Mouse (Mus musculus): ENCODE data around the gene Abcc3. TPM values are rescaled to one million over a fixed set of nuclear protein-coding genes. Genes with fewer than 3 reads are reported as not detected.

Gene Abcc3
- polyA plus RNA-seq, 1 experiment: 1.9 TPM

DNA sequence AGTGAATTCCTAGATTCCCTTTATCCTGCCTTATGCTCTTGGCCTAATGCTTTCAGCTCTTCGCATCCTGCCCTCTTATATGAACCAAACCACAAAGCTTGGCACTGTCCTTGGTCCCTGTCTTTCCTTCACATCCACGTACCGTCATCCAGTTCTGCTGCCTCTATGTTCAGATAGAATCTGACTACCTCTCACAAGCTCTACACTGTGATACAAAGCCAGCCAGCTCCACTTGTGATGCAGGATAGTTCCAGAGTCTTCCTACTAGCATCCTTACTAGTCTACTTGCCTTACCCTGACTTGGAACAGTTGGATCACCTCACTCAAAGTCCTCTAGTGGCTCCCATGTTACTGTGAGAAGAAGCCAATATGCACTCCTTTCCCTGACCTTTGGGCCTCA is 62.6 kb downstream of the Abcc3 start:
- no peak for TF ChIP-seq CTCF (IDR thresholded peaks at IDR 0.05; ENCODE audit: borderline replicate concordance, insufficient read depth, low read length)
- TF ChIP-seq POLR2A (IDR thresholded peaks at IDR 0.05; ENCODE audit: low read depth, low read length): no peak
- Histone ChIP-seq H3K4me3 (ENCODE audit: insufficient read depth, low read length) (no peak overlapping the region), H3K27ac (ENCODE audit: insufficient read depth, low read length) (no peak overlapping the region), H3K4me1 (ENCODE audit: control insufficient read depth, insufficient read depth, low read length) (peaks cover 20% of the 10 kb centered on the region)

GRCm38 (mm10) chr11:94329270-94329891 is 63.4 kb downstream of the Abcc3 start:
- Histone ChIP-seq H3K27ac (ENCODE audit: insufficient read depth, low read length) (no peak overlapping the region), H3K4me1 (ENCODE audit: control insufficient read depth, insufficient read depth, low read length) (peaks cover 18% of the 10 kb centered on the region), H3K4me3 (ENCODE audit: insufficient read depth, low read length) (peak overlapping the region; percentile 64; the same call in 1 of the 2 replicates)
- no peak for TF ChIP-seq POLR2A (IDR thresholded peaks at IDR 0.05; ENCODE audit: low read depth, low read length)
- TF ChIP-seq CTCF (IDR thresholded peaks at IDR 0.05; ENCODE audit: borderline replicate concordance, insufficient read depth, low read length): peak; percentile 42; the same call in 1 of the 2 replicates

DNA sequence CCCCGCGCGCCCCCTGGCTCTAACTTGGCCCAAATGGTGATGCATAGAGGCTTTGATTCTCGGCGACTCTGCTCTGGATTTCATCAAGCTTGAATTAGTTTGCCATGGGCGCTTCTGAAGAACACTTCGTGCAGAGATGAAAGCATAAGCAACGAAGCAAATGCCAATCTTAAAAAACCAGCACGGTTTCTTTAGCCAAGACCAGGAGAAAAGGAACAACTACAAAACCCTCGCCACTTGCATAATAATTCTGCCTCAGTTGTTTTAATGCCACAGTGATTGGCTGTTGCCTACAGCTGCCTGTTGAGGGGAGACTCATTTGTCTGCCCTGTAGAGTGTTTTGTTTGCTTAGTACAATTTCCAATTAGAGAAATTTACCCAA is 64.2 kb downstream of the Abcc3 start:
- TF ChIP-seq CTCF (IDR thresholded peaks at IDR 0.05; ENCODE audit: borderline replicate concordance, insufficient read depth, low read length) (no peak), POLR2A (IDR thresholded peaks at IDR 0.05; ENCODE audit: low read depth, low read length) (no peak)
- Histone ChIP-seq H3K4me1 (ENCODE audit: control insufficient read depth, insufficient read depth, low read length) (peaks cover 16% of the 10 kb centered on the region), H3K4me3 (ENCODE audit: insufficient read depth, low read length) (peak overlapping the region; percentile 64), H3K27ac (ENCODE audit: insufficient read depth, low read length) (peak overlapping the region; percentile 74)

- H3K27ac ChIP-seq (ENCODE audit: insufficient read depth, low read length): peak within 1 kb of the TSS; percentile 87
These were observed 64.8 kb downstream of the Abcc3 start, which contains the start of gene Ankrd40 for GRCm38 (mm10) chr11:94327693-94328643. TSS of gene Ankrd40 (plus strand) at chr11:94328001.

GRCm38 (mm10) chr11:94326961-94327411 is 65.8 kb downstream of the Abcc3 start:
- peak overlapping the region; percentile 80 for H3K27ac ChIP-seq (ENCODE audit: insufficient read depth, low read length)
- H3K4me1 ChIP-seq (ENCODE audit: control insufficient read depth, insufficient read depth, low read length): peaks cover 24% of the 10 kb centered on the region
- peak overlapping the region; percentile 36 for H3K4me3 ChIP-seq (ENCODE audit: insufficient read depth, low read length)
- TF ChIP-seq POLR2A (IDR thresholded peaks at IDR 0.05; ENCODE audit: low read depth, low read length): peak; percentile 62
- no peak for TF ChIP-seq CTCF (IDR thresholded peaks at IDR 0.05; ENCODE audit: borderline replicate concordance, insufficient read depth, low read length)

More at GRCm38 (mm10) chr11:94327693-94328643, 64.8 kb downstream of the Abcc3 start, which contains the start of gene Ankrd40:
- TF ChIP-seq POLR2A (IDR thresholded peaks at IDR 0.05; ENCODE audit: low read depth, low read length) (peak; percentile 82), CTCF (IDR thresholded peaks at IDR 0.05; ENCODE audit: borderline replicate concordance, insufficient read depth, low read length) (no peak)
- Histone ChIP-seq H3K4me1 (ENCODE audit: control insufficient read depth, insufficient read depth, low read length) (peaks cover 19% of the 10 kb centered on the region), H3K4me3 (ENCODE audit: insufficient read depth, low read length) (peak within 1 kb of the TSS; percentile 64)

DNA sequence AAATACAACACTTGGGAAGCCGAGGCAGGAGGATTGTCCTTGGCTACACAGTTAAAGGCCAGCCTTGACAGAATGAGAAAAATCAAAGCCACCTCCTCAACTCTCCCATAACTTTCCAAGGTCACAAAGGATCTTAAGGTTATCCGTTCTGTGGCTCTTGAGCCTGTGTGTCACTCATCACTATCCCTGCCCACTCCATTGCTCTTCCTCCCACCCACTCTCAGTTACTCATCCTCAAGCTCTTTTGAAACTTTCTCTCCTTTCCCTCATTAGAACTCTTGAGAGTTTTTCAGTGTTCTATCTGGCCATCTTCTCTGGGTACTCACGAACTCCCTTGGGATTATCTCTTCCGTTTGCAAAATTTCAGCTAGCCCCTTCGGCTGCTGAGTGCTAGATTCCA is 68.2 kb downstream of the Abcc3 start:
- Histone ChIP-seq H3K27ac (ENCODE audit: insufficient read depth, low read length) (no peak overlapping the region), H3K4me1 (ENCODE audit: control insufficient read depth, insufficient read depth, low read length) (peaks cover 12% of the 10 kb centered on the region), H3K4me3 (ENCODE audit: insufficient read depth, low read length) (no peak overlapping the region)
- TF ChIP-seq POLR2A (IDR thresholded peaks at IDR 0.05; ENCODE audit: low read depth, low read length) (no peak), CTCF (IDR thresholded peaks at IDR 0.05; ENCODE audit: borderline replicate concordance, insufficient read depth, low read length) (no peak)

DNA sequence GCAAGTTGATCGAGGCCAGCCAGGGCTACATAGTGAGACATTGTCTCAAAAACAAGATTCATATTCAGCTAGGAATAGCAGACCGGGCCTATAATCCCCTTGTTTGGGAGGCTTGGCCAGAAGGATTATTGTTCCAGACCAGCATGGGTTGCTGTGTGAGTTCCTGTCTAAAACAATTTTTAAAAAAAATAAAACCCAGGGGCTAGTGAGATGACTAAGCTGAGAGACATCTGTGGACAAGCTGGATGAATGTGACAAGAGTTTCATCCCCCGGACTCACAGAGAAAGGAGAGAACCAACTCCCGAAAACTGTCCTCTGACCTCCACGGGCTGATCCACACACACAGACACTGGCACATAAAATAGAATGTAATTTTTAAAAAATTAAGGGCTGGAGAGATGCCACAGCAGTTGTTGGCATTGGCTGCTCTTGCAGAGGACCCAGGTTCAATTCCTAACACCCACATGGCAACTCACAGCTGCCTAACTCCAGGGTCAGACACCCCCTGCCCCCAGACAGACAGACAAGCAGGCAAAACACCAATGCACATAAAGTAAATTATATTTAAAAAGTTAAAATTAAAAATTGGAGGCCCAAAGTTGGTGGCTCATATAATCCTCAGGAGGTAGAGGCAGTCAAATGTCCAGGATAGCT is 69.4 kb downstream of the Abcc3 start:
- TF ChIP-seq CTCF (IDR thresholded peaks at IDR 0.05; ENCODE audit: borderline replicate concordance, insufficient read depth, low read length): no peak
- no peak for TF ChIP-seq POLR2A (IDR thresholded peaks at IDR 0.05; ENCODE audit: low read depth, low read length)
- Histone ChIP-seq H3K4me1 (ENCODE audit: control insufficient read depth, insufficient read depth, low read length) (peaks cover 12% of the 10 kb centered on the region), H3K27ac (ENCODE audit: insufficient read depth, low read length) (peak overlapping the region; percentile 72), H3K4me3 (ENCODE audit: insufficient read depth, low read length) (no peak overlapping the region)

DNA sequence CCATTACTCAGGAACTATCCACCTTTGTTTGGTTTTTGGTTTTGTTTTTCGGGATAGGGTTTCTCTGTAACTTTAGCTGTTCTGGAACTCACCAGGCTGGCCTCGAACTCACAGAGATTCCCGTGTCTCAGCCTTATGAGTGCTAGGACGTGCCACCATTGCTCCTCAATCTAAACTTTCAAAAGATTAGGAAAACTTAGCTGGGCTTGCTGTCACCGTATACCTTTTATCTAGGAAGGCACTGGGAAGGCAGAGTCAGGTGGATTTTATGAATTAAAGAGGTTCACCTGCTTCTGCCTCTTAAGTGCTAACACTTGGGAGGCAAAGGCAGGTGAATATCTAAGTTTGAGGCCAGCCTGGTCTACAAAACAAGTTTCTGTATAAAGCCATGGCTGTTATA is 70.2 kb downstream of the Abcc3 start:
- no peak overlapping the region for H3K4me3 ChIP-seq (ENCODE audit: insufficient read depth, low read length)
- TF ChIP-seq POLR2A (IDR thresholded peaks at IDR 0.05; ENCODE audit: low read depth, low read length): 0 out of 2 replicates have a peak, but pooled peaks have one; percentile 36
- no peak for TF ChIP-seq CTCF (IDR thresholded peaks at IDR 0.05; ENCODE audit: borderline replicate concordance, insufficient read depth, low read length)
- H3K4me1 ChIP-seq (ENCODE audit: control insufficient read depth, insufficient read depth, low read length): peaks cover 14% of the 10 kb centered on the region

DNA sequence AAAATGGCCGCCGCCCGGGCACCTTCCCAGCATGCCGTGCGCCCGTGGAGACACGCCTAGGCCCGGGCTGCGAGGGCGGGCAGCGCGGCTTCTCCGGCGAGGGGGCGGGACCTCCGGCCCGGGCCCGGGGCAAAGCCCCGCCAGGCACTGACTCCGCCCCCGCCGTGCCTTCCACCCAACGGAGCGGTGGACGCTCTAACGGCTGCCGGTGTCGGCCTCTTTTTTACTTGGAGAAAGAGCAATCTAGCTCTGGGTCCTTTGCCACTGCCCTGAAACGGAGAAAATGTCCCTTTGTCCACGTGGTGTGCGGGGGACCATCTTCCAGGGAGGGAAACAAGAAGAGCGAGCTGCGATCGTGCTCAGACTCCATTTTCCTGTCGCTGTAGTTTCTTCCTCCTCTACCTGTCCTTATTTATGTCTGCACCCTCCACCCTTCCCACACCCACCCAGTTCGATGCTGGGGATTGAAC is 70.8 kb downstream of the Abcc3 start, which contains the start of gene Luc7l3:
Luc7l3 (minus strand) TSS at position 58 of the 470 bp plus-strand sequence.
- H3K4me3 ChIP-seq (ENCODE audit: insufficient read depth, low read length): peak within 1 kb of the TSS; percentile 81
- peaks cover 15% of the 10 kb centered on the region for H3K4me1 ChIP-seq (ENCODE audit: control insufficient read depth, insufficient read depth, low read length)

More for the DNA sequence above, 70.2 kb downstream of the Abcc3 start:
- H3K27ac ChIP-seq (ENCODE audit: insufficient read depth, low read length): peak overlapping the region; percentile 72

More for the DNA sequence above, 70.8 kb downstream of the Abcc3 start, which contains the start of gene Luc7l3:
- TF ChIP-seq POLR2A (IDR thresholded peaks at IDR 0.05; ENCODE audit: low read depth, low read length) (peak; percentile 70), CTCF (IDR thresholded peaks at IDR 0.05; ENCODE audit: borderline replicate concordance, insufficient read depth, low read length) (no peak)
- peak within 1 kb of the TSS; percentile 82 for H3K27ac ChIP-seq (ENCODE audit: insufficient read depth, low read length)

Data from embryonic fibroblast, embryonic 13.5 days (primary cell).